Mouse (Mus musculus) gastrocnemius, postnatal 36 days (tissue): ENCODE measurements around the gene Atg10. TPM values are rescaled to one million over a fixed set of nuclear protein-coding genes. Genes with fewer than 3 reads are reported as not detected.
A peak's percentile ranks its signal among the peaks of the same experiment; 100 is the strongest.

Experiments used
- DNase-seq, 2 experiments: peaks; one replicate each; pipeline ENCODE4 v3.0.0; 2022
- intact Hi-C: fragments of 180-260 bp; cut with DNase I; formaldehyde crosslinking; loops from one replicate; pipeline ENCODE4 v1.15.1; 2025
- total RNA-seq, 2 experiments: library from RNA; stranded (reverse); gene quantifications; 2 replicates each; pipeline ENCODE4 v1.2.3; 2021

Gene Atg10
- total RNA-seq, 2 experiments from 2014 or later, result 7.9 to 11.1 TPM

DNA sequence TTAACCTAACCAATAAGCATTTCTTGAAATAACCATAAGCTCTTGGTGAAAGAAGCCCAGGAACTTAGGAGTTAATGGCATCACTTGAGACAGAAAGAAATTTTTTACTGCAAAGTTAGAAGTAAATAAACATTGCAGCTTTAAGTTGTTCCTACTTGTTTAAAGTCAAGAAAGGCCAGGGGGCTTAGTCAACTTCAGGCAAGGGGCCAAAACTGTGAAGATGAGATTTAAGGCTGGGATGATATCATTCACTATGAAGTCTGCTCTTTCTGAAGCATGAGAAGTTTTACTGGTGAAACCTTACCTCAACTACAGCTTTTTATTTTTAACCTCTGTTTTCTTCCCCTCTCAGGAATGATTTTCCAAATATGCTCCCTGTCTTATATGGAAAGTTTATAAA lies 183.3 kb downstream of the Atg10 start:
- intact Hi-C loops, result loop anchor here (10.0 kb wide), 1 partner anchor 324 kb away; no protein-coding TSS in a partner anchor
- no peak for DNase-seq

DNA sequence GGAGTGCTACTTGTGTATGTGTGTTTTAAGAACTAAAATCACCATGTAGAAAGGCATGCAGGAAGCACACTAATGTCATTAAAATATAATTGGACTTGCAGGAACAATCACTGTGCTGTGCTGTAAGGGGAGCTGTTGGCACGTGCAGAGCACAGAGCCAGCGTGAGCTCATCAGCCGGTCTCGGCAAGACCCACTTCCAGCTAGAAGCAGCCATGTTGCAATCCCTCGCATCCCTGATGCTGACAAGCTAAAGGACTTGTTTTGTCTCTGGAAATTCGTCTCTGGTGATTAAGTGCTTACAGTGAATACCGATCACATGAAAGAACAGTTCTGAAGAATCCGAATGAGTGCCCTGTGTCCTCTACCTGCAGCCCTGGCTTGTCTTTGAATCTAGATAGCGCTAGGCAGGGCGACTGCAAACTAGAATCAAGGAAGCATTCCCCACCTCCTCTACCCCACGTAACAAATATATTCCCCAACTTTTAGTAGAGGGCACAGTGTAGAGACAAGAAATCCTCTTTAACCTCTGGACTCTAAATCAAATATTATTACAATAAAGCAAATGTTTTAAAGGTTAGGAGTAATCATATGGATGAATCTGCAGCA lies 184.5 kb downstream of the Atg10 start:
- DNase-seq, result no peak
- intact Hi-C loops, result no loop called here

DNA sequence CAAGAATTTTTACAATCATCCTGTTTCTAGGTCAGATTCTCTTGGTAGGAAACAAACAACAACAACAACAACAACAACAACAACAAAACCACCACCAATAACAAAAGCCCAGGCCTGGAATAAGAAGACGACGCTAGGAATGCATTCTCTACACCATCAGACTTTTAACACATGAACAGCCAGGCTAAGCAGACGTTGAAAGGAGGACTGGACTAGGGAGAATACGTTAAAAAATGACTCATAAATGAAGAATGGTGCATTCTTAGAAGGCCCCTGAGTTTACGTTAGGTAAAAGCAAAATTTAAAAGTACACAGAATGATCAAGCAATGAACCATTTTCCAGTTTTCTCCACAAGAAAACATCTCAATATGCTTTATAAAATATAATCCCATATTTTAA lies 185.1 kb downstream of the Atg10 start:
- intact Hi-C loops, result no loop called here

DNA sequence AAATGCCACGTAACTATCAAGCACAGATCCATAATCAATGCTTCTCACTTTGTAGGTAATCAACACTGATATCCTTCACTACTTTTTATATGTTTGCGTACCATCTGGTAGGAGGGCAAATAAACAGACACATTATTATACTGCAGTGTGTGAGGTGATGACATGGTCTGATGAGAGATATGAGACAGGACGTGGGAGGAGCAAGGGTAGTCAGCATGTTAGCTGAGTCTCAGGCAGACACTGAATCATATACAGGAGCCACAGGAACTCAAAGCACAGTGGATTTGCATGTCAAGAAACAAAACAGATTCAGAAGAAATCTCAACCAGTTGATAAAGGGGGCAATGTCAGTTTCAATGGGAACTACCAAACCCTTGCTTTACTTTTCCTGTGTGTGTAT lies 185.7 kb downstream of the Atg10 start:
- DNase-seq, result no peak
- intact Hi-C loops, result no loop called here

More for the DNA sequence above, 185.1 kb downstream of the Atg10 start:
- no peak for DNase-seq

DNA sequence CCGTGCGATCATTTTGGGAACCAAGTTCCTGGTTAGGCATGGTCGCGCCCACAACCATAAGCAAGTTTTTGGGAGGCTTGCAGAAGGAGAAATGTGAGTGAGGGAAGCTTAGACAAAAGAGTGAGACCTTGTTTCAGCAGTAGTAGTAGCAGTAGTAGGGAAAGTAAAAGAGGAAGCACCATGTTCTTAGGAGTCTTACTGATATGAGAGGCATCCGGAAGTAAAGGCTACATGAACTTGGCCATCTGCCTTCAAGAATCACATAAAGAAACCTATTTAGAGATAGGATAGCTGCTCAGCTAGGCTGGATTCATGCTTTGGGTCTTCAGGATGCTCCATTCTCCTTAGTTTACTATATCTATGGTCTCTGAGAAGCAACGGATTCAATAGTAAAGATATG lies 186.4 kb downstream of the Atg10 start:
- intact Hi-C loops, result no loop called here
- no peak for DNase-seq

DNA sequence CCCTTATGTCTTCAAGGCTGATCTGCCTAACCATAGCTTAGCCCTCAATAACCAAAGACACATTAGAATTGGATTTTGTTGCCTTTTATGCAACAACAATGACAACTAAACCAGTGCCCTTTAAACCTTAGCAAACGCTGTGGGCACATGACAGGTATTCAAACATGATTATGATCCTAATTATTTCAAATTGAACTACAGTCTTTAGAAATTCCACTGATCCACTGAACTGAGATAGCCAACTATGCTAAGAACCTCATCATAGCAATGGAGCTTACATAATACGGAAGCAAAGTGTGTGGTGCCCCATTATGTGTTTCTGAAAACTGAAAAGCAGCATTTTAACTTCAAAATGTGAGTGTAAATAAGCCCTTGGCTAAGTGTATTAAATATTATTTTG lies 191.9 kb downstream of the Atg10 start:
- intact Hi-C loops, result no loop called here
- no peak for DNase-seq

DNA sequence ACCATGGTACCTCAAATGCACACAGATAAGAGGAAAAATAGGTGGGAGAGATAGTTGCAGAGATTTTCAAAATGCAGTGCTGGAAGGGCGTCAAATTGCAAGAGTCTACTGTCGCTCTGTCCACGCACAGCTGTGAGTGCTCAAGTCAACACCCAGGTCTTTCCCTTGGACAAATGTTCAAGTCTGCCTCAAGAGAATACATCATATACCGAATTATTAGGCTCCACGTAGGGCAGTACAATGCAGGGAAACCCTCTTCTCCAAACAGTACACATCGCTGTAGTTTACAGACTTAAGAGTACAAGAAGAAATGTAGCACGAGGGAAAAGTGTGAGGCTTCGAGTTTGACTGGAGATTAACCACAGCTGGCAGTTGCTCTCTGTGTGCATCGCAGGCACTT lies 200.3 kb downstream of the Atg10 start:
- DNase-seq, result no peak
- intact Hi-C loops, result no loop called here

DNA sequence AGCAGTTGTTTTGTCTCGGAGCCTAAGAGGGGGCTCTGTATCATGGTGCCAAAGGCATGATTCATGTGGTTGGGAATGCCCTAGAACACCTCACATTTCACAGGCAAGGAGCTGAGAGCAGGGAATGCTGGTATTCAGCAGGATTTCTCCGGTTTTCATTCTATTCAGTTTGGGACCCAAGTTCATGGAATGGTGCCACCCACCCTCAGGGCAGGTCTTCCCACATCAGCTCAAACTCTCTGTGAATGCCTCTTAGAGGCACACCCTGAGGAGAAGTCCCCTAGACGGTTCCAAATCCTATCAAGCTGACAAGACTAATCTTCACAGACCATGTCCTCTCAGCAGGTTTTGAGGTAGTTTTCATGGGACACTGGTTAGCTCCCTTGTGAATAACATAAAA lies 211.9 kb downstream of the Atg10 start:
- intact Hi-C loops, result no loop called here
- no peak for DNase-seq

DNA sequence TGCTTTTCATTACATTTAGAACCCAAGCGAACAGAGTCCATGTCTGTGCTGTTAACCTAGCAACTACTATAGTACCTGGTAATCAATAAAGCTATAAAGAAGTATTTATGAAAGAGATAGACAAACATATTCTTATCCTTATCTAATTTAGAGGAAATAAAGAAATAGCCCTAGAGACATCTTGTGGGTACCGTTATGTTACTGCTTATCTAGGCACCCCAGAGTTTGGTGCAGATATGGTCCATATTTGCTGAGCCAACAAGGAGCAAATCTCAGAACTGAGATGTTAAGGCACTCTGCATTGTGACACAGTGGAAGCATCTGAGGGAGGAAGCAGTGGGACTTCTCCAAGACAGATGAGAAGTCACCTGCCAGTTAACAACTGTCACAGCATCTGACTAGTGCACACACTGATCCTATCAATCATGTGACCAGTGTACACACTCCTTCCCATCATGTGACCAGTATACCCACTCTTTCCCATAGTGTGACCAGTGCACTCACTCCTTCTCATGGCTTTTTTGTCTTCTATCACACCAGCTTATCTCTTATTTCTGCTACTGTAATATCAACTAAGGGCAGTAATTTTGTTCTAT lies 228.6 kb downstream of the Atg10 start:
- intact Hi-C loops, result no loop called here

DNA sequence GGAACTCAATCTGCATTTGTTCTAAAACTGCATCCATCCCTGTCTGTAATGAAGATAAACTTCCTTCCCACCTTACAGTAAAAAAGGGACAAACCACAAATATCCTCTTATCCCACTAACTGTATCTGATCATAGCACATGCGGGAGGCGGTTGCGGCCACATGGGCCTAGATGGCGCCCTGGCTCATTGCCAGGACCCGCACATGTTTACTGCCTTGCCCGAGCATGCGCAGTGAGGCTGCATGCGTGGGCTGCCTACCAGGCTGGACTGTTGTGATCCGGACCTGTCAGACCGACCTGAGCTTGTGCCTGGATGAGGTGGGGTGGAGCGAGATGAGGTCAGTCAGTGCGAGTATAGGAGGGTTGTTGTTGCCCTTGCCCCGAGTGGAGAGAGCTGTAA lies 230.2 kb downstream of the Atg10 start:
- intact Hi-C loops, result no loop called here
- no peak for DNase-seq

More for the DNA sequence above, 228.6 kb downstream of the Atg10 start:
- no peak for DNase-seq

DNA sequence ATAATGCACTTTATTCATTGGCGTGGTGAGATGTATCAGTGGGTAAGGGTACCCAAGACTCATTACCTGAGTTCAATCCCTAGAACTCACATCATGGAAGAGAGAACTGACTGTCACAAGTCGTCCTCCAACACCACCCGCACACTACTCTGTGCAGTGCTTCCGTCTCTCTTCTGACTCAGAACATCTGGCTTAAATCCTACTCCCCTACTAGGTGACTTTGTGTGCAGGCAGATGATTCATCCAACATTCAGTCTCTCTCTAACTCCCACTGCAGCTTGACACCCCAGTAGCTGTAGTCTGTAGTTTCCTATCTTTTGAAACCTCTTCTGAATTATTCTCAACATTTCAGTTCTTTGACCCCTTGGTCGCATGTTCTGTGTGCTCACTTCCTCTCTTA lies 230.8 kb downstream of the Atg10 start:
- DNase-seq, result no peak
- intact Hi-C loops, result no loop called here

DNA sequence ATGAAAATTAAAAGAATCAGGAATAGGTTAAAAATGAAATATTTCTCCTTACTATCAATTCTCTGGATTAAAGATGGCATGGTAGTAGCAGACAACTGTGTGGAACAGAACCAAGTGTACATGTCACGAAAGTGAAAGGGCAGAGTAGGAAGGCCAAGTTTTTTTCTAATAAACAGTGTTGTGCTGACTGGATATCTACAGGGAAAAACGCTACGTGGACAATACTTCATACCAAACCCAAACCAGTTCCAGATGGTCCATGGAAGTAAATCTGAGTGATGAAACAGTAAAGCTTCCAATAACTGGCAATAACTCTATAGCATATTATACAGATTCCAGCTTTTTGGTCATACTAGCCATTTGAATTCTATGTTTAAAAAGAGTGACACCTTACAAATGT lies 235.5 kb downstream of the Atg10 start:
- intact Hi-C loops, result no loop called here
- no peak for DNase-seq

DNA sequence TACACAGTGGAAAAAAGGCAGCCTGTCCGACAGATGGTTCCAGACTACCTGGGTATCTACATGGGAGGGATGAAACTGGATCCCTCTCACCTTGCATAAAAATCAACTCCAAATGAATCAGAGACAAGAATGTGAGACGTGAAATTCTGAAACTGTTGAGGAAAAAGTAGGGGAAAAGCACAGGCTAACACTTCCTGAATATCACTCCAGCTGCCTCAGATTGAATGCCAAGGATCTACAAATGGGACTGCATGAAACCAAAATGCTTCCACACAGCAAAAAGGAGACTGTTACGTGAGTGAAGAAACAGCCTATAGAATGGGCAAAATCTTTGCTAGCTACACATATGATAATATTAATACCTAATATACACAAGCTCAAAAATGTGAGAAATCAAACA lies 238.4 kb downstream of the Atg10 start:
- DNase-seq, result no peak
- intact Hi-C loops, result no loop called here

DNA sequence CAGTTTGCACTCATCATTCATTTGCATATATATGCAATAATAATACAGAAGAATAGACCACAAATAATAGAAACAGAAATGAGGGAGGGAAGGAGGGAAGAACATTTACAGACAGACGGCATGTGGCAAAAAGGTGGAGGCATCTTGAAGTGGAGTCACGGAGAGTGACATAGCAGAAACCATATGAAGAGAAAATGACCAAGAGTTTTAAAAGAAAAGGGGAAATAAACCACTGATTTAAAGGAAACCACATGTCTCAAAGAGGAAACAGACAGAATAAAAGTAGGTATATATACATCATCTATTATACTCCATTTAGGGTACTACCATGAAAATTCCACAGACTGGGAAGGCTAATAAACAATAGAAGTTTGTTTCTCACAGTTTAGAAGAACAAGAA lies 239.7 kb downstream of the Atg10 start:
- intact Hi-C loops, result no loop called here
- DNase-seq, result no peak

DNA sequence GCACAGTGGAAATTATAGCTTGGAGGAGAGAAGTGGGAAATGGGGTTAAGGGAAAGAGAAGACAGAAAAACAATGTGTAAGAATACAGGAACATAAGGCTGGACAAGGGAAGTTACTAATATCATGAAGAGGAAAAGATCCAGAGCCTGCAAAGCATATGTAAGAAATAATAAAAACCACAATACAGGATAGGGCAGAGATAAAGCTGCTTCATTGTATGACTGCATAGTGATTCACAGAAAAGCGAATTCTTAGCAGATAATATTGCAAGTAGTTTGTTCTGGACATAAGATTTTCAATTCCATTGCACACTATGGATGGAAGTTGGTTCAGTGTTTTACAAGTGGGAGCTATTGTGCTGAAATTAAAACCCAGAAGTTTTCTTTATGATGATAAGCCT lies 242.0 kb downstream of the Atg10 start:
- DNase-seq, result no peak
- intact Hi-C loops, result no loop called here

DNA sequence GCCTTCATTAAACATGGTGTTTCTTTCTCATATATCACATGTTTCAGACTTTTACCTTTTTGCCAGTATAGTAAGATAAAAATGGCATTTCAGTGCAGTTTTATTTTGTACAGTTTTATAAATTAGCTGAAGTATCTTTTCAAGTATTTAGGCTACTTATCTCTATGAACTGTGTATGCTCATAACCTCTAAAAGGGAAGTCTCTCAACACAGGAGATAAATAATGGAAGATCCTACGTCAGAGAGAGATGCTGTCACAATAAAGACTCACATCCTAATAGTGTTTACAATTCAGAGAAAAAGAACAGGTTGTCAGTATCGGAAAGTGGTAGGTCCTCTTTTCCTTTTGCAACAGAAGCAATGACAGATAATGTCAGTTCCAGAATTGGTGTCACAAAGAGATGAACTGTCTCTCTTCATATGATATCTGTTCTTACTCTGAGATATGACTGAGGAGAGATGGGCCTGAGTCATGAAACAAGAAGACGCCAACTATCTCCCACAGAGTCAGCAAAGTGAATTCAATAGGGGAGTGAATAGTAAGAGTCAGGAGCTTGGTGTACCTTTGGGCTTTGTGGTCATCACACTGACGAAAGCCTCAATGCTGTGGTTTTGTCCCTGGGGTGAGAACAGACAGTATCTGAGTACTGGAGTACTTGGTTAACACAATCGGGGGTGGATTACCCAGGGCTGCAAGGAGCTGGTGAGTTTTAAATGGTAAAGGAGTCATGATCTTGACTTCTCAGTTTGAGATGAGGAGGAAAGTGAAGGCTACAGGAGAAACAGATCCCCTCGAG lies 242.7 kb downstream of the Atg10 start:
- no peak for DNase-seq
- intact Hi-C loops, result no loop called here

DNA sequence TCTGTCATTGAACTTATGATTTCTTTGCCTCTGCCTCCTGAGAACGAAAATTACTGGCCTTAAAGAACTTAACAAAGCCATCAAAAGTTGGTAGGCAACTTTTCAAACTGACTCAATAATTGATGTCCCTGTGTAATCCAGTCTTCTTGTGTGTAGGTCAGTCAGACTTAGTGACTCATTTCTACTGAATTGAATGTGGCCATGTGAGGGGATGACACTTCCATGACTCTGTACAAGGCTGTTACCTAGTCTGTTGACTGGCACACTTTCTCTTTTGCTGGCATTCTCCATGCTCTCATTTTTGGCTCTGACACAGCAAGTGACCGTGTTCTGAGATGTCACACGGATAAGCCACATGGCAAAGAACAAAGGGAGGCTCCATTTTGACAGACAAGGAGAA lies 246.7 kb downstream of the Atg10 start:
- intact Hi-C loops, result no loop called here
- DNase-seq, result no peak

DNA sequence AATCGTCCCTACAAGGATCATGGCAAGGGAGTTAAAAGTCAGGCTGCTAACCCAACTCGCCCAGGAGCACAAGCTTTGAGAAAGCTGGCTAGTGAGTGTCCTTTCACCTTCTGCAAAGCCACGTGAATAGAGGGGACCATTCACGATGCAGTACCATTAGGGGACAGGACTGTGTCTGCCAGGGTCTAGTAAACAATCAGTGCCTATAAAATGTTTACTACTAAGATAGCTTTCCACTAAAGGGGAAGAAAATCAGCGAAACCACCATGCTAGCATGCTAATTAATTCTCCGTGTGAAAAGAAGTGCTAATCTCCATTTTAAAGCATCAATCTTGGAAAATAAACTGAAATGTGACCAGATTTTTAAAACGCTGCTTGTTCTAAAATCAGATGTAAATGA lies 250.4 kb downstream of the Atg10 start:
- no peak for DNase-seq
- intact Hi-C loops, result no loop called here

DNA sequence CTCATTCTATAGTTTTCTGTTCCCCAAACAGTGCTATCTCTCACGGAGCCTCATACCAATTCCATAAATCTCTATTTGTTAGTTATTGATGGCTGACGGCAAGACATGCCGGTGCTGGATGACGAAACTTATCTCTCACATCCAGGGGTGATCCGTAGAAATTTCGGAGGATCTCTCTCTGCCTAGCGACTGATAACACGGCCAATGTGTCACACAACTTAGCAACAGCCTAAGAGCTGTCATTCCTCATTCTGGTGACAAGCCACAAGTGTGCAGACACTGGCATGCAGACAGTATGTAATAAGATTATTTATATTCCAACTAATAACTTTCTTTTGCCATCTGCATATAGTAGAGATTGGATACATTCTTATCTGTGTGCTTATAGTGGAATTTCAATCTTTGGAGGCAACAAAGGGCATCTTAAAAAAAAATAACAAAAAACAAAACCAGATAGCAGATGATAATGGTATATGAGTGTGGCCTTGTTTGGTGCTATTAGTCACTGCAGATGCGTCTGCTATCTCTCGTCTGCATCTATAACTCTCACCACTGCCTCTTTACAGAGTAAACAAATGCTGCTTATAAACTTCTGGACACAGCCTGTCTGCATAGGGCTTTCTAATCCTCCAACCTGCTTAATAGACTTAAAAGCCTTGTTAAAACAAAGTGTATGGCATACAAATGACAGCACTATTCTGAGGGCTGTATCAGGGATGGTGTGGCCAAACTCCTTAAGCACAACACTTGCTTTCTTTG lies 253.3 kb downstream of the Atg10 start:
- intact Hi-C loops, result no loop called here
- no peak for DNase-seq

DNA sequence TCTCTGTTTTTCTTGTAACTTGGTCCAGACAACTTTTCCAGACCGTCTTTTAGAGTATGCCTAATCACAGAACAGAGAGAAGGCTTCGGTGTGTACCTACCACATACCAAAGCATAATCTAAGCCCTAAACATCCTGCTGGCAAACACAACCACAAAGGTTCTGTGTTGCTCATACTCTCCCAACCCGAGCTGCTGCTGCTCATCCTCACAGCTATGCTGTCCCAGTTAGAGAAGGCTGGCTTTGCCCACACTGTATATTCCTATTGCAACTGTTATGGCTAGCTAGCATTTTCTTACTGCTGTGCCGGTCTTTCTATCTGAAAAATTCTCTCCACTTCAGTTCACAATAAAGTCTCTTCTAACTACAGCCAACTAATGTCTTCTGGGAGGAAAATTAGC lies 254.8 kb downstream of the Atg10 start:
- DNase-seq, result no peak
- intact Hi-C loops, result loop anchor here (2.0 to 10.0 kb wide), 4 partner anchors 124 to 676 kb away; partner anchors contain the start of gene Ssbp2

DNA sequence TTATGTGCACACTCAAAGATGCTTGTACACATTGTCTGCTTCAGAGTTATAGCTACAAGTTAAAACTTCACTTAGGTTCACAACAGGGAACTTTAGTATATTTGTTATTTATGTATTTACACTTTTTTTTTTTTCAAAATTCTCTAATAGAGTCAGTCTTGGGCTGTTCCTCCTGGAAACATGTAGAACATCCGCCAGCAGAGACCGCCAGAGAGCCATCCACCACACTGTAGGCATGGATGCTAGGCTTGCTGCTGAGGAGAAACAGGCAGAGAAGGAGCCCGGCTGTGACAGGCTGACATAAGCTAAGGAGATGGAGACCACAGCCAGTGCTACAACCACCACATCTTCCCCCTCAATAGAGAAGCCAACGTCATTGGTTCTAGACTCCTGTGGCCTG lies 256.3 kb downstream of the Atg10 start:
- DNase-seq, result peak; percentile 75
- intact Hi-C loops, result loop anchor here (10.0 kb wide), 3 partner anchors 397 to 677 kb away; partner anchors contain the start of gene Ssbp2
